Mouse (Mus musculus) monocyte, adult 2 months (primary cell): ENCODE data around the gene Txndc12.

Source experiments
- DNase-seq, 2 experiments: peaks; one replicate each; pipeline ENCODE4 v3.0.0; 2022; ENCODE audit warnings: low spot score in 2 of 2, low read depth in 1 of 2

The Txndc12 gene

DNA sequence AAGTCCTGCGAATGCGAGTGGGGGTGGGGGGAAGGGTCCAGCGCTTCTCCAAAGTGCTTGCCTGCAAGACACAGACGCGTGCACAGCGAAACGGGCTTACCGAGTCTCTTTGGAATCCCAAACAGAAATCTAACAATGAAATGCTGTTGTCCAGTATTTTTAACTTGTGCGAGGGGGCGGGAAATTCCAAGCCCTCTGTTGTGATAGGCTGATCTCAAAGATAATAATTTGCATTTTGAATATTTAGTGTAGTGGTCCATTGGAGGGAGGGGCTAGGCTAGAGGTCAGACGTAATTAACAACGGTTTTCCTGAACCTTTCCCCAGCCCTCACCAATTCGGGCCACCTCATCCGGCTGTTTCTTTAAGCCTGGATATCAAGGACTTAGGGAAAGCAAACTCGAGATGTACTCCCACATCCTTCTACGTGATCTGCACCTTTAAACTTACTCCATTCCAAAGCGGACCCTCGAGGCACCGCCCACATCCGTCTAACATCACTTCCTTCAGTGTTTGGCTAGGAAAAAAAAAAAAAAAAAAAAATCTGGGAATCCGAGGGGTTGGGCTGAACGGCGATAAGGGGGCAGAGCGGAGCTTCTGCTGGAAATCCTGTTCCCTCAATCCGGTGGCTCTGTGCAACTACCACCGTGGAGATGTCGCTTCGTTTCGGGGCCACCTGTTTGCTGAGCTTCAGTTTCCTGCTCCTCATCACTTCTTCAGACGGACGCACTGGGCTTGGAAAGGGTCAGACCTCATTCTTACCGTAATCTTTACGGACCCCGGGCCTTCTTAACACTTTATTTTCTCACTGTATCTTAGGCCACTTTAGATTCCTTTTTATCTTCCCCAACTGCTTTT, at the start of gene Txndc12:
Gene Txndc12, plus strand, starts transcription at position 487 of the 856 bp plus-strand sequence.
- peak; percentile 31 to 63 for DNase-seq

DNA sequence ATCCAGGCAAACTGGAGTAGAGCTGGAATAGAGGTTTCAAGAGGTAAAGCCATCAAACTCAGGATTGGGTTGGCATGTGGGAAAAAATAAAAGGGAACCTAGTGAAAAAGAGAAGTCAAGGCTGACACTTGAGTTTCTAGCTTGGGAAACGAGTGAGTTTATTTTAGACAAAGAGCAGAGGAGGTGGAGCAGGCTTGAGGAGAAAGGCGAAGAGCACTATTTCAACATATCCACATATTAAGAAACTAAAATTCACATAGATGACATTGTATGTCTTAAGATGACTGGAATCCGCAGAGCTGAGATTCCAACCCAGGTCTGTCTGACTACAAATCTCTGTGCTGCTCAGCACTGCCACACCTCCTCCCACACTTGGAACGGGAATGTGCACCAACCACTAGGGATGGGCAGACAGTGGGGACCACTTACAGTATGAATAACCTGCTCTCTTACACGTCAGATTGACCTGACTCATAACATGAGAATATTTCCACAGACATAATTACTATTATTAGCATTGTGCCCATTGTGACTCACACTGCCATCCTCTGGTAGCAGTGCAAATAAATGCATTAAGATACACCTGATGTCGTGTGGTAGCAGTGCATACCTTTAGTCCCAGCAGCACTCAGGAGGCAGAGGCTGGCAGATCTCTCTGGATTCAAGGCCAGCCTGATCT, 45.0 kb upstream of the Txndc12 start:
- DNase-seq, result peak; percentile 45 to 52

DNA sequence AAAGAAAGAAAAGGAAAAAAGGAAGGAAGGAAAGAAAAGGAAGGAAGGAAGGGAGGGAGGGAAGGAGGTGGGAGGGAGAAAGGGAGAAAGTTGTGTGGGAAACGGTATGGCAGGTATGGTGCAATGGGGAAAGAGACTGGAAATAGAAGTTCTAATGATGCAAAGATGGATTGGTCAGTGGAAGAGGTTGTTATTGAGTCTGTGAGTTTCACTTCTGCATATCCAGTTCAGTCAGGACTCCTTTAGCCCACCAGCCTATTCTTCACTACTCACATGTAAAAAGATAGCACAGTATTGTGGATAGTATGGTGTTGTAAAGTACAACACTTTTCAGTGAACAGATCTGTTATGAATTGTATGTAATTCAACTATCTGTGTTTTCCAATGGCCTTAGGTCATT, 43.9 kb upstream of the Txndc12 start:
- DNase-seq, result no peak

DNA sequence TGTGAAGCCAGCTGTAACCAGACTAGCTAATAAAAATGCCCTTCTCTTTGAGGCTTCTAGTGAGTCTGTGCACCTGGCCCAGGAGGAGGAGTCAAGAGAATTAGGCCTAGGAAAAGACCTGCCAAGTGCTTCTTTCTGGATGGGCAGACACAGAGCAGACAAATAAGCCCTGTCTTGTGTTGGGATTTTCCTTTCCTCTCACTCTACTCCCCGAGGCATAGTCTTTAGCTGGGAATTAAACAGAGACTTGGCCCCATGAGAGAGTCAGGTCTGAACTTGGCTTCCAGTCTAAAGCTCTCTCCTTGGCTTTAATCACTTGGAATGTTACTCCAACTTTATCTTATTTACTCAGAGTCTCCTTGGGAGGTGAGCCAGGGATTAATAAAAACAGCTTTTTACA, 40.5 kb upstream of the Txndc12 start:
- DNase-seq, result no peak

DNA sequence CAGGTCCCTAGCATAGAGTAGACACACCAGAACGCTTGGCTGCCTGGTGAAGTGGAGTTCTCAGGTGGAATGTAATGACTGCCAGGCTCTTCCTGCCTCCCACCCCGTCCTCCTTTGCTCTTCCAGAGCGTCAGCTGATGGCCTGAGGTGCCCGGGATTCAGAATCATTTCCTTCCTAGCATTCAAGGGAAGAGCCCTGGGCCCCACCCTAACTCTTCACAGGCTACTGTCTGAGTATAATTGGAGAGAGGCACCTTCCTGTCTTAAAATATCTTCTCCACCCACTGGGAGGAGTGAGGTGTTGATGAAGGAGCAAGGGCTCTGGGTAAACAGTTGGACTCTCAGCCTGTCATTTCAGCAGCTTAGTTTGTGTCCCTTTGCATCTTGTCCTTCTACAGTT, 37.7 kb upstream of the Txndc12 start:
- no peak for DNase-seq

DNA sequence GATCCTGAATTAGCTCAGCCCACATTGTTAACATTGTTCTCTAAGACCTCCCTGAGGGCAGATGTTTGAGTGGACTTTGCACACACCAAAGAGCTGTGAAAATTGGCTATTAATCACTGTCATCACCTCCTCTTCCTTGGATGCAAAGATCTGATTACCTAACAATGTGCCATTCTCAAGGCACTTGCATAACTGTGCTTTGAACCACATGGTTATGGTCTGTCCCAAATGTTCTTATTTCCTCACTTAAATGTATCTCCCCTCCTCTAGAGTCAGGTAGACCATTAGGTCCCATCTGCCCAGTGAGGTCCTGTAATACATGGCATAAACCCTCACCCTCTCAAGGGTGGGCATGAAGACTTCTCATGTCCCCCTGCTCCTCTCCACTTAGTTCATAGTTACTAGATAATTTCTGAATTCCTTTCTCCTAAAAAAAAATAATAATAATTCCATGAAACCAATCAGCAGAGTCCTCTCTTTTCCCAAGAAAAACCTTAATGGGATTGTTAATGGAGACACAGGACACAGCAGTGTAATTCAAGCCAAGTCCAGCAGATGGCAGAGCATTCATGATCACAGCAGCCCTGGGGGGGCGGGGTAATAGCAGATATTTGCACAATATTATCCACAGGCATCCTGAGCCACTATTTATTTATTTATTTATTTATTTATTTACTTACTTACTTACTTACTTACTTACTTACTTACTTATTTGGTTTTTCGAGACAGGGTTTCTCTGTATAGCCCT, 36.1 kb upstream of the Txndc12 start:
- no peak for DNase-seq

DNA sequence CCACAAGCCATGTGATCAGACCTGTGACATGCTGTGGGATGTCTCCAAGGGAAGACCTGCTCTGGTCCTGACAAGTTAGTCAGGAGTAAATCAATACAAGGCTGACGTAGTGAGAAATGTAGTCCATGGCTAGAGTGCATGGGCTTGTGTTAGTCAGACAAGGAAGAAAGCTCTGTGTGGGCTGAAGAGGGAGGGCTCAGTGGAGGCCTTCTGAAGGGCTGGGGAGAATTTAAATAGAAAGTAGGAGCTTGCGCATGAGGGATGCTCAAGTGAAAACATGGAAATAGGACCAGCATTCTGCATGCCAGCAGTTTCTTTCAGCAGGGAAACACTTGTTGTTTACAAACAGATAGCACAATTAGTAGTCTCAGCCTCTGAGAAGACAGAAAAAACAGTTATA, 30.9 kb upstream of the Txndc12 start:
- DNase-seq, result no peak

DNA sequence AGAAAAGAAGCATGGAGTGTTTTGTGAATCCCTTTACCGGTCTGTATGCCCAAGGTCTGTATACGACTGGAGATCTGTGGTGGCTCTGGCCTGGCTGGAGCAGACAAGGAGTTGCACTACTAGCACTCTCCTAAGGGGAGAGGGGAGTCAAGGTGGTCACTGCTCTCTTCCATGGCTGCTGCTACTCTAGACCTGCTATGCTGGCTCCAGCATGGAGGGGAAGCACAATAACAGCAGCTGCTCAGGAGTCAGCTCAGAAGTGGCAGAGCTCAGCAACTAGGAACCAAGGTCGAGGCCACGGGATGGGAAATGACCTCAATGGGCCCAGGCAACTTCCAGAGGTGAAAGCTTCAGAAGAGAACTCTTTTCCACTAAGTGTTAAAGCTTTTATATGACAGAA, 23.3 kb upstream of the Txndc12 start:
- no peak for DNase-seq

DNA sequence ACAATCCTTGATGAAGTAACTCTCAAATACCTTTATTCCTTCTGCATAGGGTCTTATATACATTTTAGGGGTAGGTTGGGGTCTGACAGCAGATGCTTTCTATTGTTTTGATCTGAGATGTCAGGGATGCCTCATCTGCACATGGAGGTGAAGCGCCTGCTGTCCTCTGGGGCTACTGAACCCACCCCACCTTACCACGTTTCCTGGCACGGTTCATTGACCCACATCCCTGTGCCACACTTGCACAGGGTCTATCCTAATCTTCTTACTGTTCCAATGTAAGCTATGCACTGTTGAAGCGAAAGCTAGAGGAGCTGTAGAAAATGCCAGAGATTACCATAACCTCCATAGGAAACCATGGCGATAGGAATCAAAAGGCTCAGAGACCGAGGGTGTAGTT, 22.9 kb upstream of the Txndc12 start:
- DNase-seq, result no peak

DNA sequence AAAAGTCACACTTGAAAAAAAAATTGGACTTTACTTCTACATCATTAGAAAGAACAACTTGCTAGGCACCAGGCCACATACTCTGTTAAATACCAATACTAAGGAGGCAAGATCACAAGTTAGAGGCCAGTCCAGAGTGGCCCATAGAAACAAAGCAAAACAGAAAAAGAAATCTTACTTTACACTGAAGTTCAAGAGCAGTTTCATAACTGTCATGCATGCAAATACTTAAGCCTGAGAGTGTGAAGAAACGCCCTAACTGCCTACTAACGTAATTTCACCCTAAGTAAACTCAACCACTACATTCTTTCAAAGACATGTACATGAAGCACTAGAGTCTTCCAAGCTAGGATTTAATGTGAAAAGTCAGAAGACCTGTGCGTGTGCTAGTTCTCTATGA, 8.7 kb upstream of the Txndc12 start:
- no peak for DNase-seq

DNA sequence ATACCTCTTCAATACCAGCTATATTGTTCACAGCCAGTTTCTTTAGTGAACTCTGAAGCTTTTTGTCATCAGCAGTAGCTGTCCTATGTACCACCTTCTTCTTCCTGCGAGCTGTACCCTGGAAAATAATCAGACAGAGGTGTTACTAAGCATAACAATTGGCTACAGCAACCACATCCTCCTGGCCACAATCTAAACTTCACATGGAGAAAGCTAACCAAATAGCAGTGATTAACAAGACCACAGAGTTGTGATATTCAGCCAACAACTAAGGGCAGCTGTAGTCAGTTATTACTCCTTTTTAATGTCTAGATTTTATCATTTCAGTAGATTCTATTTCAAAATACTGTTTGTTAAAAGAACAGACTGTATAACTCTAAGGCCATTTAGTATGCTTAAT, 8.3 kb upstream of the Txndc12 start:
- no peak for DNase-seq

DNA sequence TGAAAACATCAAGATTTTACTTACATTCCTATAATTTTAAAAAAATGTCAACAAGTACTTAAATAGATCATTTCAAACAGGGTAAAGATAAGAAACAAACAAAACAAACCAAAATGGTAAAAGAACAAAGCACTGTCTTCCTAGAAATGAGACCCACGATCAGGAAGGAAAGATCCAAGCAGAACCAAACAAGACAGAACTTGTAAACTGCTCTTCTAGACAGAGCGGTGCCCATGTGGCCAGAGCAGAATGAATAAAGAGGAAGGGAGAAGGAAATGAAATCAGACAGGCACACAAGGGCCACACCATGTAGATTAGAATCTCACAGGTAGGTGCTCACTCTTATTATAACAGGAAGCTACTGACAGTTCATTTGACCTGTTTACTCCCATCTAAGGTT, 7.8 kb upstream of the Txndc12 start:
- no peak for DNase-seq

DNA sequence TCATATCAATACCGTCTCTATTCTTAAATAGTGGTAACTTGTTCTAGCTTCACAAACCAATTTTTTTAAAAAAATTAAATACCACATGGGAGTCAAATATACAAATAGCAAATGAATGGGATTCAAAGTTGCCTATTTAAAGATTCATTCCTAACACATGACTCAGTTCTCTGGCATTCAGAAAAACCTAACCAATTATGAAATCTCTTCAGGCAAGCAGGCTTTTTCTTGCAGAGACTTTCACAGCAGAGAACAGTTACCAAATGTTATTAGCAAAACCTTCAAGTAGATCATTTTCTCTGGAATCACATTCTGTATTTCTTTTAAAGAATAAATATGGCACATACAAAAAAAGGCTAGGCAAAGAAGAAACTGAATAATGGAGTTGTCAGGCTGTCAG, 3.7 kb upstream of the Txndc12 start:
- no peak for DNase-seq

DNA sequence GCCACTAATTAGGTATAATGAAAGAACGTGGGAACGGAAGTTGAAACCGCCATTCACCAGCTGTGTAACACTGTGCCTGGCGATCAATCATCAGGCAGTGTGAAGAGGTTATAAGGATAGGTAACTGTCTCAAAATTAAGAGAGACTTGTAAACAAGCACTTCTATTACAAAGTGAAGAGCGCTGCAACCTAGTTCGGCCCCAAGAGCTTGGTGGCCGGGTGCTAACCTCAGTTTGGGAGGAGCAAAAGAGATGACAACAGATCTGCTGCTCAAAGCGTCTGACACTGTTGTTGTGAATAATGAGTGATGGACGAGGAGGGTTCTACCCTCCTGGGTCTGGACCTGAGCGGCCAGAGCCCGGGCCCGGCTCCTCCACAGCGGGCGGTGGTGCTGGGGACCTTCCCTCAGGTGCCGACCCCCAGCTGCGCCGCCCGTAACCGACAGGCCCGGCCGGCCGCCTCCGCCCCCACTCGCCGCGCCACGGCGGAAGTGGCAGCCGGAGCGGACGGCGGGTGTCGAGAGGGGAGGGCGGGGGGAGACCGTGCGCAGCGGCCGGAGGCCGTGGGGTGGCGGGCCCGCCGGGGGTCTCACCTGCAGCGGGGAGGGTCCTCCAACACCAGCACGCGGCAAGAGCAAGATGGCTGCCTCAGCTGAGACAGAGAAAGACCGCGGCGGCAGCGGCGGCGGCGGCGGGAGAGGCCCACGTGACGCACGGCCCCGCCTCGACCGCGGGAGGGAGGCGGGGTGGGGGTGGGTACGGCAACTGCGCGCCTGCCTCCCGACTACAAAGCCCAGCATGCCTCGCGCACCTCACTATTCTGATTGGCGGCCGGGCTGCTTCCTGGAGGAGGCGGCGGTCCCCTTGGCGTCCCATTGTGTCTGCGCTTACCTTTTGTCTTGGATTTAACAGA, 1.2 kb upstream of the Txndc12 start, which contains the start of gene Btf3l4:
Gene Btf3l4, minus strand, starts transcription at position 699 of the 912 bp plus-strand sequence.
- DNase-seq, result peak; percentile 70 to 86

DNA sequence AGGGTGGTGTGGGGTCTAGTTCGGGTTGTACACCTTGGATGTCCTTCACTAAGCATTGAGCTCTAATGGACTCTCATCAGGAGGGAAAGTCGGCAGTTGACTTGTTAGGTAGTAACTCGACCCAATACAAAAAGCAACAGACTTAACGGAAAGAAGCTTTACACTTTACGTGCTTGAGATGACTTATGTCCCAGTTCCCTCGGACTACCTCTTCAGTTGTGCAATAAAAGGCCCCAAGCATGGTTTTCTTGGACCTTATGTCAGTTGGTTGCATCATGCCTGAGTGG, 630 bp upstream of the Txndc12 start:
- peak in 1 of 2 experiments; percentile 22 for DNase-seq

DNA sequence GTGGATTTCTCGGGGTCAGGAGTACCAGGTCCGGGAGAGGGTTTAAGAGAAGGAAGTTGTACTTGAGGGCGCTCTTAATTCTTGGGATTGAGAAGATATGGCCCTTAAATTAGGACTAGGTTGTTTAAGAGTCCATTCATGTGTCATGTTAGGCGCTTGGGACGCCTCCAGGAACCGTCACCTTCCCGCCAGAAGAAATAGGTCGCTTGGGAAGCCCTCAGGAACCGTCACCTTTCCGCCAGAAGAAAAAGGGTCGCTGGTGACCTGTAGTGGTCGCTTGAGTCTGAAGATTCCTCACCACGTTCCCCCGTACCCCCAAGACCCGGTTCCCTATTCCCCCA, 540 bp downstream of the Txndc12 start:
- DNase-seq, result no peak

DNA sequence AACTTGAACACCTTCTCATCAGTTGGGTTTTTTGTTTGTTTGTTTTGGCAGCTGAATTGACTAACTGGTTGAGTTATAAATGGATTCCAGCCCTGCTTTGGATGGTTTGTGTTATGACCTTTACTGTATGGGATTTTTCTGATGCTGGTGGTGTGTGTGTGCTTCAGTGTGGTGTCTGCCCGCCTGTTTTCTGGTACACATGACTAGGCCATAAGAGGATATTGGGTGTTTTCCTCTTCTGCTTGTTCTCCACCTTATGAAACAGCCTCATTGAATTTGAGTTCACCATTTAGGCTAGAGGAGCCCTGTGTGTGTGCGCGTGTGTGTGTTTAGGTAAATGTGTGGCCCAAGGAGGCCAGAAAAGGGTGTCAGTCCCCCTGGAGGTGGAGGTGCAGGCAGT, 1.1 kb downstream of the Txndc12 start:
- no peak for DNase-seq

DNA sequence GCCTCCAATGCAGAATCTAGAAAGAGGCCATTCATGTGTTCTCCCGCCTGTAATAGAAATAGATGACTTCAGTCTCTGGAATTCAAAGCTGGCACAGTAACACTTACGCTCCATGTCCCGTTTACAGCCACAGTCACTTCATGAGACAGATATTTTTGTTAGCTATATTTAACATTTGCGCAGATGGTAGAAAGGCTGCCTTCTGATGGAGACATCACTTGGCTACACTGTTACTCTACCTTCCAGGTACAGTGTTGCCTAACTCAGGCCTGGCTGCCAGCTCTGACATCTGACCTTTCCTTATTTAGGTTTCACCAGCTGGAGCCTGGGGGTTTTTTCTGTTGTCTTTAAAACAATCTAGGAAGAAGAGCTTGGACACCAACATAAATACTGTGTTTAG, 3.6 kb downstream of the Txndc12 start:
- DNase-seq, result no peak

DNA sequence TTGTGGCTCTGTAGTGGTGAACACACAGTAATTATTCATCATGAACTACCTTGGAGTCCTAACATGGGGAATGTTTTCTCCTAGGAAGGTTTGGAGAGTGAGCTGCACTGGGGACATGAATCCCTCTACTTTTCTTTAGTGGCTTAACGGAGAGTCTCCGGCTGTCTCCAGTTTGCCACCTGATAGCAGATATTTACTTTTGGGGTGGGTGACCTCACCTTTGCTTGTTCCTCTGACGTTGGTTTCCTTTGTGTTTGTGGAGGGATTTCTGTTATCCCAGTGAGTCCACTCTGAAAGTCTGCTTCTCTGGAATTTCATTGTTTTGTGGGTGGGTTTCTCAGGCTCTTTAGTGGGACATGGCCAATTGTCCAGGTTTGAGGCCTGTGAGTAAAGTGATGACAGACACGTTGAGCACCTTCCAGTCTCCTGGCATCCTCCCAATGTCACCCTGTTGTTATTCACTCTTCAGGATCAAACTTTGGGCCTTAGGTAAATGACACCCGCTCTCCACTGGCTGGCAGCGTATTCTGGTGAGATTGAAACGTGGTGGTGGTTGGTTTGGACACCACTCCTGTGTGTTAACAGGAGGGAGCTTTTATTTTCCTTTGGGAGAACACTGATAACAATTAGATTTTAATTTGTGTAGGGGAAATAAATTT, 7.6 kb downstream of the Txndc12 start:
- DNase-seq, result no peak

DNA sequence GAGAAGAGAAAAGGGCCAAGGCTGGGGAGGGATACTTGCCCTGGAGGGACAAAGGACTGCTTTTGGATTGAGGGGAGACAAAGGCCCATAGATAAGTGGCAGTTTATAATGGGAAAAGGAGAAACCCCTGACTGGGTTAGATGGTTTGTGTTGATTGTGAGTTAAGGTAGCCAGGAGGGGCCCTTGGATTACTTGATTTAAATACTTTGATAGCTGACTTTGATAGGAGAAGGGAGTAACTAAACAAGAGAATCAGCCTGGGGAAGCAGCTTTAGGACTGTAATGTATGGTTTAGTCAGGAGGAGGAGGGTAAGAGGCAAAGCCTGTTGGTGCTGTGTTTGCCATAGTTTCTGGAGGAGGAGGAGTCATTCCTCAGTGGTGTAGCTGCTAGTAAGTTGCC, 8.9 kb downstream of the Txndc12 start:
- no peak for DNase-seq
